Mouse (Mus musculus) hindbrain, embryonic 15.5 days (tissue): ENCODE data around the gene Spaca3. TPM values are rescaled to one million over a fixed set of nuclear protein-coding genes. Genes with fewer than 3 reads are reported as not detected.

ENCODE experiments used
- ATAC-seq: fragments of 200-750 bp; cut with Nextera tagmentation; 2 replicates; pipeline ENCODE4 v1.8.0; 2017; ENCODE audit warnings: low read depth, moderate number of reproducible peaks, moderate TSS enrichment; ENCODE audit not compliant: low FRiP score
- H3K27ac ChIP-seq: fragments of 300-500 bp; sonication (generic); replicated peaks from 2 replicates; pipeline ENCODE4 v1.5.1; 2015; ENCODE audit warnings: mild to moderate bottlenecking, inconsistent platforms
- H3K27me3 ChIP-seq: fragments of 300-500 bp; sonication (generic); 2 replicates; pipeline ENCODE4 v1.6.1; 2015; ENCODE audit warnings: control low read depth, inconsistent platforms
- H3K36me3 ChIP-seq: fragments of 300-500 bp; sonication (generic); 2 replicates; pipeline ENCODE4 v1.6.1; 2015; ENCODE audit warnings: control low read depth, inconsistent platforms
- H3K4me1 ChIP-seq: fragments of 300-500 bp; sonication (generic); replicated peaks from 2 replicates; pipeline ENCODE4 v1.6.1; 2015; ENCODE audit warnings: control low read depth, inconsistent platforms
- H3K4me2 ChIP-seq: fragments of 300-500 bp; sonication (generic); 2 replicates; pipeline ENCODE4 v1.6.1; 2015; ENCODE audit warnings: moderate library complexity, mild to moderate bottlenecking, inconsistent platforms
- H3K4me3 ChIP-seq: fragments of 300-500 bp; sonication (generic); 2 replicates; pipeline ENCODE4 v1.5.1; 2015; ENCODE audit warnings: mild to moderate bottlenecking, inconsistent platforms
- H3K9ac ChIP-seq: fragments of 300-500 bp; sonication (generic); 2 replicates; pipeline ENCODE4 v1.6.1; 2015; ENCODE audit warnings: inconsistent platforms
- H3K9me3 ChIP-seq: fragments of 300-500 bp; sonication (generic); 2 replicates; pipeline ENCODE4 v1.6.1; 2016; ENCODE audit warnings: control low read depth, inconsistent platforms
- WGBS: fragments of 180-500 bp; shearing (Covaris S2); methylation state at CpG from one replicate; pipeline ENCODE4 v1.1.7; 2015; 5-methylcytosine and 5-hydroxymethylcytosine counted together
- polyA plus RNA-seq: library from polyadenylated mRNA; unstranded; fragments of >200 nt; fragmentation: Nextera tagmentation; extraction: Ambion mirVana; gene quantifications from 2 replicates; pipeline ENCODE4 v1.2.1, GENCODE M21; 2015

Spaca3 gene
- polyA plus RNA-seq, 1 experiment from 2014 or later = not detected

DNA sequence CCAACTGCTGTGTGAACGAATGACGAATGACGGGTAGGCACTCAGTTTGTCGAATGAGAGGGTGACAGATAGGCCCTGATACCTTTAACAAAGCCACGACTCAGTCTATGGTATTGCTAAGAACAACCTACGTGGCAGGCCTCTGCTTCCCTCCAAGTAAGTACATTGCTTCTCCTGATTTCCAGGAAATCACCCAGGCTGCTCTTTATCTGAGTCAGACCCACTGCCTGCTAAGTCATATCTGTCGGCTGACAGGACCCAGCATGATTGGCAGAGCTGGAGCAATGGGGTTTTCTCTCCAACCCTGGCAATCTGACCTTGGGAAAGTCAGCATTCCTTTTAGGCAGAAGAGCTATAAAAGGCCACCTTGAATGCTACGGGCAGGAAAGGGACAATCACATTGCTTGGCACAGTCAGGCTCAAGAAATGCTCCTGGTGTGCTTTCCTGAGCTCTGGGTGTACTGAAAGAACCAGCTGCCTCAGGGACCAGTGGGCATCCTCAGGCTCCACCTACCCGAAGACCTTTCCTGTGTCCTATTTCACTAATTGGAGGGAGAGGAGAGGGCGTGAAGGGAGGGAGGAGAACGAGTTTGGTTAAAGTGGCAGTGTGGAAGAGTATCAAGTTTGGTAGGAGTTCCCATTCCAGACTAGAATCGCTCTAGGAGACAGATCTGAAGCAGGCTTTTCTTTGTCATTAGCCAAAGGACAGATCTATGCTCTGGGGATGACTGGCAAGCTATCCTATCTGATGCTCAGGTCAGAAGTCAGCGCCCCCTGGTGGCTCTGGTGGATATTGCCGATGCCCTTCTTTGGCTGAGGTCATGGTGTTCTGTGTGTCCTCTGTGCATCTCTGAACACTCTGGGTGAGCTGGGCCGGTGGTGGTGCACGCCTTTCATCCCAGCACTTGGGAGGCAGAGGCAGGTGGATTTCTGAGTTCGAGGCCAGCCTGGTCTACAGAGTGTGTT, 14.6 kb downstream of the Spaca3 start:
- Histone ChIP-seq H3K4me1 (peaks cover 11% of the 10 kb centered on the region), H3K4me3 (no peak overlapping the region), H3K4me2 (no peak overlapping the region), H3K27me3 (no peaks in the 10 kb centered on the region), H3K36me3 (no peaks in the 10 kb centered on the region), H3K9ac (no peak overlapping the region), H3K27ac (no peak overlapping the region), H3K9me3 (no peaks in the 10 kb centered on the region)
- 70% methylated on average over 17 of the region's 17 CpGs for WGBS
- no peak for ATAC-seq

DNA sequence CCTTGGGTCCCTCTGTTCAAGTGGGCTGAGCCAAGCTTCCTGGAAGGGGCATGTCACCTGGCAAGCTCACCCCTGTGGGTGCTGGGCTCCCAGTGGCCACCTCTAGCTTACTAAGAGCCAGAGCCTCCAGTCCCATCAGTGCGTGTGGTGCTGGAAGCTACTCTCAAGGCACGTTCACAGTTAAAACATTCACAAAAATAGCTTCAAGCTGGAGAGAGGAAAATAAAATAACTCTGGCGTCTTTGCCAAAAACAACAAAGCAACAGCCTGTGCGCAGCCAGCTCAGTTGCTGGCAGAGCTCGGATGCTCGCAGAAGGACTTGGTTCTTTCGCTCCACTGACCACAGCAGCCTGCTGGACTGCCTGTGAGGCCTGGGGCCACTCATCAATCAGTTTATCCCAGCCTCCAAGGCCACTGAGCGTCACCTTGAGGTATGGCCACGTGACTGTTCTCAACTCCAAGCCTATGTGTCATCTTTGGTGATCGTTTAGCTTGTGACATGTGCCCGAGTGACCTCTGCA, 19.0 kb downstream of the Spaca3 start:
- Histone ChIP-seq H3K36me3 (no peaks in the 10 kb centered on the region), H3K4me3 (no peak overlapping the region), H3K9me3 (no peaks in the 10 kb centered on the region), H3K4me2 (no peak overlapping the region), H3K4me1 (peaks cover 11% of the 10 kb centered on the region), H3K9ac (no peak overlapping the region), H3K27ac (peak overlapping the region; percentile 49), H3K27me3 (no peaks in the 10 kb centered on the region)
- 48% methylated on average over 11 of the region's 11 CpGs for WGBS
- ATAC-seq = no peak

DNA sequence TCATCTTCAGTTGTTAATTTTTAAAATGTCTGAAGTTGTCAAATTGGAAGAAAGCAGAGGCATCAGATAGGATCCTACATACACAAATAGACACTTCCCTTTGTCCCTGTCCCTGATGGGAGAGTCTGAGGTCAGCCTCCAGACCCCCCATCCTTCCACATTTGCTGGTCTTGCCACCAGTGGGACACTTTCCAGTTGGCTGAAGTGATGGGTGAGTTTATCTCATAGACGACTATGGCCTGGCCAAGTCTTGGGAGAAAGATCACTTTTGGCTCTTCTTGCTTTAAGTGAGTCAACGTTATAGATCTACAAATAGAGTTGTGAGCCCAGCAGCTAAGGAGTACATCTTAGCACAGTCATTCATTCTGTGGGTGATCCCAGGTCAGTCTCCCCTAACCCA, 19.9 kb downstream of the Spaca3 start:
- Histone ChIP-seq H3K36me3 (no peaks in the 10 kb centered on the region), H3K27me3 (no peaks in the 10 kb centered on the region), H3K4me2 (no peak overlapping the region), H3K27ac (no peak overlapping the region), H3K4me3 (no peak overlapping the region), H3K9me3 (no peaks in the 10 kb centered on the region), H3K9ac (no peak overlapping the region), H3K4me1 (peaks cover 11% of the 10 kb centered on the region)
- ATAC-seq = no peak
- 89% methylated on average over 2 of the region's 2 CpGs for WGBS

DNA sequence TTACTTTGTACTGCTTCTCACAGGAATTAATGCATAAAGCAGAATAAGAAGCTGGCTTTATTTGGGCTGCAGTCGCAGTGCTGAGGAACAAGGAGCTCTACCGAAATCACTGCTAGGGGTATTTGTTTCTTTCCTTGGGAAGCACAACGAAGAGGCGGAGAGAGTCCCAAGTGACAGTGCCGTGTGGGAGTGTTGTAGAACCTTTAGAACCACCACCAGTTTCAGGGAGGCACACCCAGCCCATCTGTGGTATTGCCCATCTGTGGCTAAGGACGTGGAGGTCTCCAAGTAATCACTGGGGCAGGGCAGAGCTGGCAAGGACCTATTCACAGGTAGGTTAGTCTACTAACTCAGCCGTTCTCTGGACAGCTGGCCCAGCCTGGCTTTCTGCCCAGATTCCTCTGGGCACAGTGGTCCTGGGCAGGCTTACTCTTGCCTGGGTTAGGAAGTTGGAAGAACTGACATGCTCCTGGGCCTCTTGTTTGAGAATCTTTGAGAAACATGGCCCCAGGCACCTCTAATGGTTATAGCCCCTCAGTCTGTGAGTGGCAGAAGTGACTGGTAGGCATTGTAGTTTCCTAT, 24.2 kb downstream of the Spaca3 start:
- no peak overlapping the region for H3K4me3 ChIP-seq
- 84% methylated on average over 7 of the region's 7 CpGs for WGBS
- H3K9ac ChIP-seq = no peak overlapping the region
- ATAC-seq = no peak
- H3K9me3 ChIP-seq = no peaks in the 10 kb centered on the region
- H3K4me2 ChIP-seq = no peak overlapping the region
- H3K27me3 ChIP-seq = no peaks in the 10 kb centered on the region
- H3K36me3 ChIP-seq = no peaks in the 10 kb centered on the region
- H3K4me1 ChIP-seq = peaks cover 3% of the 10 kb centered on the region; the same call in 1 of the 2 replicates
- no peak overlapping the region for H3K27ac ChIP-seq

DNA sequence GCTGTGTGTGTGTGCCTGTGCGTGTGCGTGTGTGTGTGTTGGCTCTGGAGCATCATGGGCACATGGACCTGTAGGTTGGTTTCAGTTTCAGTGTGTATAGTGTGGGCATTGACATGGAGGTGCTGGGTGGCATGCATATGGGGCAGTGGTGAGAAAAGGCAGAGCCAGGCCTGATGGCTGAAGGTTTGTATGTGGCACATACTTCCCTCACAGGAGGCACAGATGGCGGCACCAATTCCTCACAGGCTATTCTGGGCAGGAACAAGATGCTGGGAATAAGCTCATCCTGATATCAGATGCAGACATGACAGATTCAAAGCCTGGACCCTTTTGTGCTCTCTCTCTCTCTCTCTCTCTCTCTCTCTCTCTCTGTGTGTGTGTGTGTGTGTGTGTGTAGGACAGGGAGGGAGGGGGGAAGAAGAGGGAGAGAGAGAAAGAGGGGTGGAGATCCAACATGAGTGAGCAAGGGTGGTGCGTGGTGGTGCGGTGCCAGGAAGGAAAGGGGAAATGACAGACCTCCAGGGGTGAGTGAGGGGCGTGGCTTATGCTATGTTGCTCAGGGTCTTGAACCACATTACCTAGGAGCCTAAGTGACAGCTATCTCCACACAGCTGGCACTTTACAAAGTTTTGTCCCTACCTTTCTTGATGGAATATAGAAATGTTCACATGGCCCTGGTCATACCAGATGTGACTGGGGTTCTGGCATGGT, 26.5 kb downstream of the Spaca3 start:
- Histone ChIP-seq H3K27ac (no peak overlapping the region), H3K9ac (no peak overlapping the region), H3K4me1 (no peaks in the 10 kb centered on the region), H3K4me2 (no peak overlapping the region), H3K9me3 (no peaks in the 10 kb centered on the region), H3K27me3 (no peaks in the 10 kb centered on the region), H3K36me3 (no peaks in the 10 kb centered on the region), H3K4me3 (no peak overlapping the region)
- 76% methylated on average over 6 of the region's 6 CpGs for WGBS
- ATAC-seq = no peak

DNA sequence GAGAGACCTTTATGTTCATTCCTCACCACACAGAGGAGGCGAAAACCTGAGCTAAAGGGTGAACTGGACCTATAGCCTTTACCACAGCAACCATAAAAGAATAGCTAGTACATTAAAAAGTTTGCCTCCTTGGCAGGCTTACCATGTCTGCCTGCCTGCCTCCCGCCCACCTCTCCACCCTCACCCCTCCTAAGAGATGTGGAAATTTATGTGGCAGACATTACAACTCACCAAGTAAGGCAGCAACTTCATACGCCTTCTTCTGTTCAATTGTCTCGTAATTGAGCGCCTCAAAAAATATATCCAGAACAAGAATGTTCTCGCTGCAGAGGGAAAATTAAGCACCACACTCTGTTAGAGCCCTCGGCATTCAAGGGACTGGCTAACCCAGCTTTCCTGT, 28.2 kb downstream of the Spaca3 start:
- Histone ChIP-seq H3K27ac (no peak overlapping the region), H3K27me3 (no peaks in the 10 kb centered on the region), H3K4me3 (no peak overlapping the region), H3K36me3 (no peaks in the 10 kb centered on the region), H3K4me1 (no peaks in the 10 kb centered on the region), H3K4me2 (no peak overlapping the region), H3K9me3 (no peaks in the 10 kb centered on the region), H3K9ac (no peak overlapping the region)
- 86% methylated on average over 7 of the region's 7 CpGs for WGBS
- ATAC-seq = no peak

DNA sequence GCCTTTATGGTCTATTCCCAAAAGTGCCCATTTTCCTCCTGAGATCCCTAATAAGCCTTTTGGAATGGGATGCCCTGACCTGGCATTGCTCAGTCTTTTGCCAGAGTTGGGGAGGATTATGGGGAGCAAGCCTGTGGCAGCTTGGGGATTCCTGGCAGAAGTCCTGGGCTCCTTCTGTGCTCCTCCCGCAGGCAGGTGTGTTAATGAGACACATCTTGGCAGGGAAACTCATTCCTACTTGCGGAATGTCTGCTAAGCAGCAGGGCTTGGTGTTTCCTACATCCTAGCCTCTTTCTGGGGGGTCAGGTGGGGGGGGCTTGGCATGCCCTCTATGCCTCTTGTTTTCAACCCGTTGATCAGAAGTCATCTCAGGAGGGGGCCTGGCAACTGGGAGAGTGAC, 28.9 kb downstream of the Spaca3 start:
- H3K27me3 ChIP-seq = no peaks in the 10 kb centered on the region
- H3K27ac ChIP-seq = no peak overlapping the region
- no peak for ATAC-seq
- 55% methylated on average over 3 of the region's 3 CpGs for WGBS
- no peak overlapping the region for H3K4me3 ChIP-seq
- H3K9ac ChIP-seq = no peak overlapping the region
- no peaks in the 10 kb centered on the region for H3K36me3 ChIP-seq
- no peaks in the 10 kb centered on the region for H3K4me1 ChIP-seq
- H3K9me3 ChIP-seq = no peaks in the 10 kb centered on the region
- H3K4me2 ChIP-seq = no peak overlapping the region

DNA sequence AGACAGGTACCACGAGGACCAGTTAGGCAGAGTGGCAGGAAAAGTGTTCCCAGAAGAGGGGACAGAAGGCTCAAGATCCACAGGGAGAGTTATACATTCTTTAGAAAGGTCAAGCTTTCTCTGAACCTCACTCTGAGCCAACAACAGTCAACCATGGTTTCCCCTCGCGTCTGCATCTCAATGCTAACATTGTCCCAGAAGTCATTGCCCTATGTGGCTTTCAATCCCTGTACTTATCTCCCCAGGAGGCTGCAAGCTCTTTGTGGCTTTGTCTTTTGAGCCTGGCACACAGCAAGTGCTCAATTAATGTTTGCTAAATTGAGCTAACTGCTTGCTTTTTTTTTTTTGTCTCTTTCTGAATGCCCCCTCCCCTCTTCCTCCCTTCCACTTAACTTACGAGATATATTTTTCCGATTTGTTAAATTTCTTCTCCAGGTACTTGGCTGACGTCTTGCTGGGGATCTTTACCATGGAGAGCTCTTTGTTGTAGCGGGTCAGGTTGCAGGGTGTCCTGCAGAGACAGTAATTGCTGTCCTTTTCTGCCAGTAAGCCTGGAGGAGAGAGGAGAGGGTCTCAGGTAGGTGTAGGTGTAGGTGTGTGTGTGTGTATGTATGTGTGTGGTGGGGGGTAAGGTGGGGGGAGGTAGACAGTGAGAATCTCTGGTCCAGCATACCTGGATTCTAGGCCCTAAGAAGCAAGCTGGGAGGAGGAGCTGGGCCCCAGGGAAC, 31.3 kb downstream of the Spaca3 start:
- H3K27ac ChIP-seq = no peak overlapping the region
- no peaks in the 10 kb centered on the region for H3K27me3 ChIP-seq
- 14% methylated on average over 7 of the region's 7 CpGs for WGBS
- H3K36me3 ChIP-seq = no peaks in the 10 kb centered on the region
- H3K4me1 ChIP-seq = no peaks in the 10 kb centered on the region
- H3K4me2 ChIP-seq = no peak overlapping the region
- no peaks in the 10 kb centered on the region for H3K9me3 ChIP-seq
- ATAC-seq = no peak
- H3K4me3 ChIP-seq = no peak overlapping the region
- no peak overlapping the region for H3K9ac ChIP-seq

DNA sequence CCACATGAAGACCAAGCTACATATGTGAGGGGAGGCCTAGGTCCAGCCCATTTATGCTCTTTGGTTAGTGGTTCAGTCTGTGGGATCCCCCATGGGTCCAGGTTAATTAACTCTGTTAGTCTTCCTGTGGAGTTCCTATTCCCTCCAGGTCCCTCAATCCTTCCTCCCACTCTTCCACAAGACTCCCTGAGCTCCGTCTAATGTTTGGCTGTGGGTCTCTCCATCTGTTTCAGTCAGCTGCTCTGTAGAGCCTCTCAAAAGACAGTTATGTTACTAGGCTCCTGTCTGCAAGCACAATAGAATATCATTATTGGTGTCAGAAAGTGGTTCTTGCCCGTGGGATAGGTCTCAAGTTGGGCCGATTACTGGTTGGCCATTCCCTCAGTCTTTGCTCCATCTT, 37.7 kb downstream of the Spaca3 start:
- H3K27ac ChIP-seq = no peak overlapping the region
- no peaks in the 10 kb centered on the region for H3K9me3 ChIP-seq
- no peak for ATAC-seq
- no peaks in the 10 kb centered on the region for H3K27me3 ChIP-seq
- no peak overlapping the region for H3K4me2 ChIP-seq
- no peak overlapping the region for H3K4me3 ChIP-seq
- H3K9ac ChIP-seq = no peak overlapping the region
- no peaks in the 10 kb centered on the region for H3K36me3 ChIP-seq
- 82% methylated on average over 3 of the region's 3 CpGs for WGBS
- no peaks in the 10 kb centered on the region for H3K4me1 ChIP-seq

DNA sequence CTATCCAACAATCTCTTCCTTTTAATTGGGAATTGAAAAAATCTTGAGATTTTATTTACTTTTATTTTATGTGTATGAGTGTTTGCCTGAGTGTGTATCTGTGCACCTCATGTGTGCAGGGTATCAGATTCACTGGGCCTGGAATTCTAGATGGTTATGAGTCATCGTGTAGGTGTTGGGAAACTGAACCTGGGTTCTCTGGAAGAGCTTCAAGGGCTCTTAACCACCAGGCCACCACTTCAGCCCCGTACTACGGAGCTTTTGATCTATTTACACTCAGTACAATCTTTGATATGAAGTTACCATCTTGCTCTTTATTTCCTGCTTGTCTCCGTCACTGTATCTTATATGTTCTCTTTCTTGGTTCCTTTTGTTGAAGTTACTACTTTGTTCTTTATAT, 42.4 kb downstream of the Spaca3 start:
- no peak for ATAC-seq
- no peaks in the 10 kb centered on the region for H3K27me3 ChIP-seq
- no peak overlapping the region for H3K9ac ChIP-seq
- WGBS = 91% methylated on average over 4 of the region's 4 CpGs
- no peak overlapping the region for H3K27ac ChIP-seq
- no peaks in the 10 kb centered on the region for H3K4me1 ChIP-seq
- H3K9me3 ChIP-seq = no peaks in the 10 kb centered on the region
- no peak overlapping the region for H3K4me2 ChIP-seq
- no peak overlapping the region for H3K4me3 ChIP-seq
- H3K36me3 ChIP-seq = no peaks in the 10 kb centered on the region

DNA sequence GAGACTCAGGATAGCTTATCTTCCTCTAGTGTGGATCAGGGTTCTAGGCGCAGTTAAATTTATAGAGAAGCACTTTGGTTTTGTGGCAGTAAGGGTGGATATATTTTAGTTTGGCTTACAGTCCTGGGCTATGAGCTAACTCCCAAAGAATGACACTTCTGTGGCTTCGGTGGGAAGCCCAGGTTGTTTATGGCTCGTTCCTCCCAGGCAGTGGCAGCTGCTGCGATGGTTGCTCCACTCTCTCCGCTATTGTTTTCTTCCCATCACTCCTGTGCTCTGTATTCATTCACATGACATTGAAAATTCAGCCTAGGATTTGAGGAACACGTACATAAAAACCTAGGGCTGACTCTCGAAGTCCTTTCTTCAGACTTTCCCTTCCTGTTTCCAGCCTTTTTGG, 44.5 kb downstream of the Spaca3 start:
- no peak overlapping the region for H3K4me3 ChIP-seq
- no peaks in the 10 kb centered on the region for H3K4me1 ChIP-seq
- H3K36me3 ChIP-seq = no peaks in the 10 kb centered on the region
- no peak overlapping the region for H3K27ac ChIP-seq
- no peak overlapping the region for H3K9ac ChIP-seq
- 47% methylated on average over 7 of the region's 7 CpGs for WGBS
- no peaks in the 10 kb centered on the region for H3K27me3 ChIP-seq
- H3K4me2 ChIP-seq = no peak overlapping the region
- no peaks in the 10 kb centered on the region for H3K9me3 ChIP-seq
- no peak for ATAC-seq
